Mouse (Mus musculus): ENCODE measurements around the gene Gpc6. TPM values are rescaled to one million over a fixed set of nuclear protein-coding genes. Genes with fewer than 3 reads are reported as not detected.

Gene Gpc6
- total and polyA plus RNA-seq, 3 experiments: 4.6 to 10.3 (median 8.0) TPM

DNA sequence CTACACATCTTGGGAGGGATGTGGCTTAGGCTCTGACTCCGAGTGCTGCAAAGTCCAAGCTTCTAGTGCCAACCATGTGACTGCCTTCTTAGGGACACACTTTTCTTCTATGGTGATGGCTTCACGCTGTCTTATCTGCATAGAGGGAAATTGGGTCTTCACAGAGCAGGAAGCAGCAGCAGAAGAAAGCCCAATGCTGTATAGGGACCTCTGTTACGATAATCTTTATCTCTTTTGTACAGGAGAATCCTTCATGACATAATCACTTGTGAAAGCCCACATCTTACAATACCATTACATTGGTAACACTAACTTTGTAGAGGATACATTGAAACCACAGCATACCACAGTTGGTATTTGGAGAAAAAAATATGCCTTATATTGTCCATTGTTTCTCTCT, 472.1 kb downstream of the Gpc6 start:
- Histone ChIP-seq H3K36me3 (ENCODE audit: control insufficient read depth, insufficient read depth, low read length) (no peaks in the 10 kb centered on the region), H3K79me2 (replicated peaks; ENCODE audit: control insufficient read depth, insufficient read depth, low read length) (no peaks in the 10 kb centered on the region), H3K4me1 (ENCODE audit: control insufficient read depth, insufficient read depth, low read length) (no peaks in the 10 kb centered on the region), H3K27me3 (ENCODE audit: control insufficient read depth, insufficient read depth, low read length) (no peaks in the 10 kb centered on the region), H3K27ac (no peak overlapping the region), H3K4me3 (no peak overlapping the region), H3K9ac (ENCODE audit: low read depth, low read length) (no peak overlapping the region)
- no peak for TF ChIP-seq EP300 (IDR thresholded peaks at IDR 0.05; ENCODE audit: insufficient read depth, low read depth, low read length)
- TF ChIP-seq CTCF (IDR thresholded peaks at IDR 0.05): no peak
- TF ChIP-seq POLR2A (IDR thresholded peaks at IDR 0.05; ENCODE audit: insufficient read depth, low read depth, low read length): no peak
- DNase-seq: no peak
- WGBS: 58% methylated on average over 3 of the region's 3 CpGs
- intact Hi-C loops (cut with DNase I): no loop called here

DNA sequence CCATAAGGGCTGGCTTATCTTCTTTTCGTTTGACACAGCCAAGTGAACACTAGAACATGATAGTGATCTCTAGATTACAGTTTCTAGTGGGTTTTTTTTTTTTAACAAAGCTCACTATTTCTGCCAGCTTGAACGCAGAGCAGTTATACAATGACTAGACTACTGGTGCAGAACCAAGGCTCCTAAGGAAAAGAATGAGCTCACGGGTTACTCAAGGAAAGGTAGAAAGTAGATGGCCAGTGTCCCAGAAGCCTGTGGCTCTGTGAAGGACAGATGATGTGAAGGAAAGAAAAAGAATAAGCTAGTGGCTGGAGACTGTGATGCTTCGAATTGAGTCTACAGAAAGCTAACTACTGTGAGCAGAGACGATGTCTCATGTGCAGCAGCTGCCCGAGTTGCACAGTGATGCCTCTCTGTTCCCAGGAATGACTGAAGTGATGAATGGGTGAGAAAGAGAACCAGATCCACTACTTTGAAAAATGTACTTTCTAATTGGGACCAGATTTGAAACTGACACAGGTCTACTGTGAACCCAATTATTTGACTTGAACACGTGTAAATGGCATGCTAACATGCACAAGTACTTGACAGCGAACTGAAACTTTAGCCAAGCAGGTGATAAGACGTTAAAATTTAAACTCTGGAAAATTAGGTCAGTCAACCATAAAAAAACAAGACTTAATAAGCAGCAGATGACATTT, 482.9 kb downstream of the Gpc6 start:
- H3K36me3 ChIP-seq (ENCODE audit: control insufficient read depth, insufficient read depth, low read length): no peaks in the 10 kb centered on the region
- H3K79me2 ChIP-seq (replicated peaks; ENCODE audit: control insufficient read depth, insufficient read depth, low read length): no peaks in the 10 kb centered on the region
- H3K9ac ChIP-seq (ENCODE audit: low read depth, low read length): no peak overlapping the region
- intact Hi-C loops (cut with DNase I): no loop called here
- 70% methylated on average over 9 of the region's 9 CpGs for WGBS
- no peaks in the 10 kb centered on the region for H3K27me3 ChIP-seq (ENCODE audit: control insufficient read depth, insufficient read depth, low read length)
- H3K4me3 ChIP-seq: no peak overlapping the region
- no peaks in the 10 kb centered on the region for H3K4me1 ChIP-seq (ENCODE audit: control insufficient read depth, insufficient read depth, low read length)
- no peak for TF ChIP-seq CTCF (IDR thresholded peaks at IDR 0.05)
- TF ChIP-seq EP300 (IDR thresholded peaks at IDR 0.05; ENCODE audit: insufficient read depth, low read depth, low read length): no peak
- TF ChIP-seq POLR2A (IDR thresholded peaks at IDR 0.05; ENCODE audit: insufficient read depth, low read depth, low read length): no peak
- DNase-seq: no peak
- H3K27ac ChIP-seq: no peak overlapping the region

DNA sequence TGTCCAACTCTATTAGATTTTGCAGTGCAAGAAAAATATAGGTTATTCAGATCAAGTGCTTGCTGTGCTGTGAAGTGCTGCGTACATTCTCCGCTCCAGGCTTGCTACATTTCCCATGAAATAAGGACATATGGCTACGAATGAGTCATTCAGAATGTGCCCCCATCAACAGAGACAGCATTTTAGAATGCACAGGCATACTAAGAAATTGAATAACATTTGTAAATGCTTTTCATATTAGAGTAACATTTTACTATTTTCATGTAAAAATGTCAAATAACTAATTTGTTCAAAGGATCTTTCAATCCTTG, 483.4 kb downstream of the Gpc6 start:
- intact Hi-C loops (cut with DNase I): no loop called here
- Histone ChIP-seq H3K9ac (ENCODE audit: low read depth, low read length) (no peak overlapping the region), H3K79me2 (replicated peaks; ENCODE audit: control insufficient read depth, insufficient read depth, low read length) (no peaks in the 10 kb centered on the region), H3K4me3 (no peak overlapping the region), H3K27ac (no peak overlapping the region), H3K27me3 (ENCODE audit: control insufficient read depth, insufficient read depth, low read length) (no peaks in the 10 kb centered on the region), H3K4me1 (ENCODE audit: control insufficient read depth, insufficient read depth, low read length) (no peaks in the 10 kb centered on the region), H3K36me3 (ENCODE audit: control insufficient read depth, insufficient read depth, low read length) (no peaks in the 10 kb centered on the region)
- 79% methylated on average over 3 of the region's 3 CpGs for WGBS
- no peak for DNase-seq
- TF ChIP-seq CTCF (IDR thresholded peaks at IDR 0.05): no peak
- TF ChIP-seq EP300 (IDR thresholded peaks at IDR 0.05; ENCODE audit: insufficient read depth, low read depth, low read length): no peak
- TF ChIP-seq POLR2A (IDR thresholded peaks at IDR 0.05; ENCODE audit: insufficient read depth, low read depth, low read length): no peak

DNA sequence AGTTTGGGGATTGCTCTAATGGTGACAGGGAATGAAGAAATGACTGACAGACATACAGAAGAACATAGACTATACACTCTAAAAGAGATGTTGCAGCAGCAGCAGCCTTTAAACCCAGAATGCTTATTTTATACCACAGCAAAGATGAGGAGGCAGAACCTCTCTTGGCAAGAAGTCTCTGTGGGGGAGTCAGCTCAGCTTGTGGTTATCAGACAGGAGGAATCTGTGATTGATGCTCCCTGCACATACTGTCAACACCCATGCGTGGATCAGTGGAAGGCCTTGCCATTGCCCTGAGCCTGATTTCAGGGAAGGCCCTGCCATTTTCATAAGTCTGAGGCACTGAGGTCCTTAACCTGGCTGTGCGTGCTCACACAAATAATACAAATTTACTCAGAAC, 484.7 kb downstream of the Gpc6 start:
- Histone ChIP-seq H3K79me2 (replicated peaks; ENCODE audit: control insufficient read depth, insufficient read depth, low read length) (no peaks in the 10 kb centered on the region), H3K4me1 (ENCODE audit: control insufficient read depth, insufficient read depth, low read length) (no peaks in the 10 kb centered on the region), H3K27ac (no peak overlapping the region), H3K27me3 (ENCODE audit: control insufficient read depth, insufficient read depth, low read length) (no peaks in the 10 kb centered on the region), H3K9ac (ENCODE audit: low read depth, low read length) (no peak overlapping the region), H3K4me3 (no peak overlapping the region), H3K36me3 (ENCODE audit: control insufficient read depth, insufficient read depth, low read length) (no peaks in the 10 kb centered on the region)
- intact Hi-C loops (cut with DNase I): no loop called here
- DNase-seq: no peak
- 91% methylated on average over 2 of the region's 2 CpGs for WGBS
- TF ChIP-seq EP300 (IDR thresholded peaks at IDR 0.05; ENCODE audit: insufficient read depth, low read depth, low read length): no peak
- TF ChIP-seq POLR2A (IDR thresholded peaks at IDR 0.05; ENCODE audit: insufficient read depth, low read depth, low read length): no peak
- no peak for TF ChIP-seq CTCF (IDR thresholded peaks at IDR 0.05)

DNA sequence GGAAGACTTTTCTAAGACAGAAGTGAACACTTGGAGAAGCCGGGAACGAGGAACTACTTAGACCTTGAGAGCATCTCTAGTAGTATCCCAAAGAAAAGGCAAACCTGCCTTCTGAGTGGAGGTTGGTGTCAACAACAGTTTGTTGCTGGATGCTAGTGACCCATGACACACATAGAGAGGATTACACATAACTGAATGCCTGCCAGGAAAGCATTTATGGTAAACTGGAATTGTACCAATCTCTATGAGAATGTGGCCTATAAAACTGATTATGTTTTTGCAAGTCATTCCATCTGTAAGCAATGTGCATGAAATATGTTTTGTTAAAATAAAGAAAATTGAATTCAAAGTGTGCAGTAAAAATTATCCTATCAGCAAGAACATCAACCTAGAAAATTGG, 485.4 kb downstream of the Gpc6 start:
- no peak for TF ChIP-seq EP300 (IDR thresholded peaks at IDR 0.05; ENCODE audit: insufficient read depth, low read depth, low read length)
- TF ChIP-seq CTCF (IDR thresholded peaks at IDR 0.05): no peak
- no peak for TF ChIP-seq POLR2A (IDR thresholded peaks at IDR 0.05; ENCODE audit: insufficient read depth, low read depth, low read length)
- H3K4me3 ChIP-seq: no peak overlapping the region
- WGBS: 97% methylated on average over 2 of the region's 2 CpGs
- H3K27ac ChIP-seq: no peak overlapping the region
- no peaks in the 10 kb centered on the region for H3K36me3 ChIP-seq (ENCODE audit: control insufficient read depth, insufficient read depth, low read length)
- DNase-seq: no peak
- H3K9ac ChIP-seq (ENCODE audit: low read depth, low read length): no peak overlapping the region
- intact Hi-C loops (cut with DNase I): no loop called here
- H3K27me3 ChIP-seq (ENCODE audit: control insufficient read depth, insufficient read depth, low read length): no peaks in the 10 kb centered on the region
- H3K4me1 ChIP-seq (ENCODE audit: control insufficient read depth, insufficient read depth, low read length): no peaks in the 10 kb centered on the region
- no peaks in the 10 kb centered on the region for H3K79me2 ChIP-seq (replicated peaks; ENCODE audit: control insufficient read depth, insufficient read depth, low read length)

DNA sequence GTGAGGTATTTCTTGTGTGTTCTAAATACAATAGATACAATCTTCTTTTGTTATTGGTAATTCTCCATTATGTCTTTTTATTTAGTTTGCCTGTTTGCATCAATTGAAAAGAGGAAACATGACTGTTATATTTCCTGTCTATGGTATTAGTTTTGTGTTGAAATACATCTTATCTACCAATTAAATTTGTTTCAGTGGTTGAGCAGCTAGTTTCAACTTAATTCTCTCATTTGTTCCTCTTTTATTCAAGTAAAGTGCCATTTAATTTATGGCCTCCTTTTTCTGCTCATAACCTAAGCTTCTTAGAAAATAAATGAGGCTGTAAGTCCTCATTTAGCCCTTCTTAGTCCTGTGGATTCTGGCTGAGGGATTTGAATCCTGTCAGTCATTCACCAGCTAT, 489.9 kb downstream of the Gpc6 start:
- no peak overlapping the region for H3K9ac ChIP-seq (ENCODE audit: low read depth, low read length)
- TF ChIP-seq EP300 (IDR thresholded peaks at IDR 0.05; ENCODE audit: insufficient read depth, low read depth, low read length): no peak
- TF ChIP-seq CTCF (IDR thresholded peaks at IDR 0.05): no peak
- TF ChIP-seq POLR2A (IDR thresholded peaks at IDR 0.05; ENCODE audit: insufficient read depth, low read depth, low read length): no peak
- H3K36me3 ChIP-seq (ENCODE audit: control insufficient read depth, insufficient read depth, low read length): no peaks in the 10 kb centered on the region
- no peaks in the 10 kb centered on the region for H3K4me1 ChIP-seq (ENCODE audit: control insufficient read depth, insufficient read depth, low read length)
- no peak overlapping the region for H3K4me3 ChIP-seq
- no peak overlapping the region for H3K27ac ChIP-seq
- no peaks in the 10 kb centered on the region for H3K79me2 ChIP-seq (replicated peaks; ENCODE audit: control insufficient read depth, insufficient read depth, low read length)
- H3K27me3 ChIP-seq (ENCODE audit: control insufficient read depth, insufficient read depth, low read length): no peaks in the 10 kb centered on the region
- intact Hi-C loops (cut with DNase I): no loop called here
- DNase-seq: no peak
